In the genomic region with DNA sequence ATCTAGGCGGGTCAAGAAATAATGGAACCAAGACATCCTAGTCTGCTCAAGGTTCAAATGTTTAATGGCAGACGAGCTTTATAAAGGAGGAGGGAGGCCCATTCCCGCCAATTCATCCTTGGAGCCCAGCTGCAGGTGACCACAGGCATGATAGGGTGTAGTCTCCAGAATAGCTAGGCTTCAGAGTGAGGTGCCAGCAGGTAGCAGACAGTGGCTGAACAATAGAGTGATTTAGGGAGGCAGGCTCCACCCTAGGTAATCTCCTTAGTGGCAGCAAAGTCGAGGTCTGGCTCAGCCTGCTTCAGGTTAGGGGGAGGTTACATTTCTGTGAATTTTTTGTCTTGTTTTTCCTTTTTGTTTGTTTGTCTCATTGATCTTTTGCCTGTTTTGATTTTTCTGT, we compare ENCODE assay signal across 18 mouse cellular contexts. TPM values are rescaled to one million over a fixed set of nuclear protein-coding genes. Genes with fewer than 3 reads are reported as not detected.
DNase-seq lines count a peak whose midpoint lies in the region; ATAC-seq and TF ChIP-seq lines count a peak whose summit lies in the region.
"Had no signal": no experiment of that assay in that cellular context is flagged by ENCODE, and none has a peak within 500 bp of the region (broad histone marks: within the 10 kb centered on the region; RNA-seq: fewer than 3 reads in every experiment).

No protein-coding gene starts in this region.

- 0 out of 2 replicates have a peak, but pooled peaks cover 3% of the 10 kb centered on the region for H3K9me3 ChIP-seq in E14TG2a.4 (ENCODE audit: low read length)
- no peaks in the 10 kb centered on the region for H3K9me3 ChIP-seq in kidney, embryonic 15.5 days (replicated peaks)
- H3K9me3 ChIP-seq: embryonic facial prominence, embryonic 10.5 days; embryonic facial prominence, embryonic 12.5 days; forebrain, embryonic 13.5 days; forebrain, embryonic 15.5 days had no signal

- TF ChIP-seq CTCF in E14TG2a.4 (conservative IDR thresholded peaks at IDR 0.05; ENCODE audit: low read length), result no peak

- no peak for ATAC-seq in activated CD4-positive, CD25-positive, alpha-beta regulatory T cell, adult 4 months
- no peak for ATAC-seq in kidney, embryonic 15.5 days (replicated peaks; ENCODE audit: low FRiP score)
- ATAC-seq: forebrain, embryonic 13.5 days; forebrain, embryonic 15.5 days; forebrain, postnatal 0 days had no signal

- no peaks in the 10 kb centered on the region for H3K27me3 ChIP-seq in E14TG2a.4 (ENCODE audit: insufficient read depth, low read length)
- H3K27me3 ChIP-seq in kidney, embryonic 15.5 days, result no peaks in the 10 kb centered on the region
- H3K27me3 ChIP-seq: embryonic facial prominence, embryonic 12.5 days; forebrain, embryonic 13.5 days; forebrain, embryonic 15.5 days had no signal

- no peak overlapping the region for H3K4me2 ChIP-seq in kidney, embryonic 15.5 days
- H3K4me2 ChIP-seq: embryonic facial prominence, embryonic 12.5 days; forebrain, embryonic 13.5 days; forebrain, embryonic 15.5 days had no signal

- no peaks in the 10 kb centered on the region for H3K36me3 ChIP-seq in E14TG2a.4 (ENCODE audit: insufficient read depth, low read length)
- no peaks in the 10 kb centered on the region for H3K36me3 ChIP-seq in kidney, embryonic 15.5 days
- H3K36me3 ChIP-seq: embryonic facial prominence, embryonic 10.5 days; embryonic facial prominence, embryonic 12.5 days; forebrain, embryonic 15.5 days had no signal

- no peak overlapping the region for H3K9ac ChIP-seq in kidney, embryonic 15.5 days
- H3K9ac ChIP-seq: embryonic facial prominence, embryonic 12.5 days; forebrain, embryonic 13.5 days; forebrain, embryonic 15.5 days; forebrain, postnatal 0 days had no signal

- no peak overlapping the region for H3K27ac ChIP-seq in kidney, embryonic 15.5 days
- H3K27ac ChIP-seq: embryonic facial prominence, embryonic 10.5 days; embryonic facial prominence, embryonic 12.5 days; forebrain, embryonic 13.5 days; forebrain, embryonic 15.5 days had no signal

- DNase-seq in ES-CJ7 (ENCODE audit: low read depth, low spot score), result peak; percentile 71
- peak; percentile 45 for DNase-seq in ZHBTc4 (ENCODE audit: low read depth, low spot score)
- DNase-seq: adrenal gland, adult 8-10 months; adrenal gland, postnatal 14 days; adrenal gland, postnatal 36 days; cerebellum, adult 11-12 months; cerebellum, adult 2 months; cerebellum, adult 9-10 months; cerebellum, postnatal 10 days; cerebellum, postnatal 25 days; forebrain, postnatal 0 days had no signal

- 59% methylated on average over 4 of the region's 4 CpGs for WGBS in kidney, embryonic 15.5 days

- peaks cover 29% of the 10 kb centered on the region for H3K4me1 ChIP-seq in E14TG2a.4 (replicated peaks; ENCODE audit: low read depth, low read length)
- H3K4me1 ChIP-seq in kidney, embryonic 15.5 days, result no peaks in the 10 kb centered on the region
- H3K4me1 ChIP-seq: embryonic facial prominence, embryonic 10.5 days; embryonic facial prominence, embryonic 12.5 days; forebrain, embryonic 13.5 days; forebrain, embryonic 15.5 days had no signal

- peak overlapping the region; percentile 39 for H3K4me3 ChIP-seq in E14TG2a.4 (replicated peaks; ENCODE audit: low read length)
- no peak overlapping the region for H3K4me3 ChIP-seq in kidney, embryonic 15.5 days (replicated peaks)
- H3K4me3 ChIP-seq: embryonic facial prominence, embryonic 10.5 days; embryonic facial prominence, embryonic 12.5 days; forebrain, embryonic 13.5 days; forebrain, embryonic 15.5 days had no signal

RNA-seq across cellular contexts. Expression of a gene that starts 16.7 kb away (rescaled TPM):
- polyA plus RNA-seq in activated CD4-positive, CD25-positive, alpha-beta regulatory T cell, adult 4 months (2017; shearing (Covaris generic)), result 100 to 1,000 TPM in 1 of 2 experiments, 10 to 100 TPM in 1; 95.4 to 102 TPM
- 29.2 and 31.9 TPM in 2 replicates for polyA plus RNA-seq in kidney, embryonic 15.5 days (2015; fragmentation: Nextera tagmentation; extraction: Ambion mirVana)
